Mouse (Mus musculus) hindbrain, embryonic 13.5 days (tissue): ENCODE measurements around the gene Naaa. TPM values are rescaled to one million over a fixed set of nuclear protein-coding genes. Genes with fewer than 3 reads are reported as not detected.

Source experiments
- ATAC-seq: fragments of 200-750 bp; cut with Nextera tagmentation; 2 replicates; pipeline ENCODE4 v1.8.0; 2017; ENCODE audit warnings: moderate TSS enrichment; ENCODE audit not compliant: low FRiP score
- H3K27ac ChIP-seq: fragments of 300-500 bp; sonication (generic); 2 replicates; pipeline ENCODE4 v1.5.1; 2015; ENCODE audit warnings: inconsistent platforms, mild to moderate bottlenecking, moderate library complexity
- H3K27me3 ChIP-seq: fragments of 300-500 bp; sonication (generic); 2 replicates; pipeline ENCODE4 v1.6.1; 2015; ENCODE audit warnings: mild to moderate bottlenecking, inconsistent platforms
- H3K36me3 ChIP-seq: fragments of 300-500 bp; sonication (generic); 2 replicates; pipeline ENCODE4 v1.6.1; 2015; ENCODE audit warnings: mild to moderate bottlenecking, inconsistent platforms
- H3K4me1 ChIP-seq: fragments of 300-500 bp; sonication (generic); replicated peaks from 2 replicates; pipeline ENCODE4 v1.6.1; 2015; ENCODE audit warnings: inconsistent platforms
- H3K4me2 ChIP-seq: fragments of 300-500 bp; sonication (generic); 2 replicates; pipeline ENCODE4 v1.6.1; 2015; ENCODE audit warnings: inconsistent platforms, mild to moderate bottlenecking, moderate library complexity
- H3K4me3 ChIP-seq: fragments of 300-500 bp; sonication (generic); 2 replicates; pipeline ENCODE4 v1.5.1; 2015; ENCODE audit warnings: mild to moderate bottlenecking, inconsistent platforms
- H3K9ac ChIP-seq: fragments of 300-500 bp; sonication (generic); 2 replicates; pipeline ENCODE4 v1.6.1; 2015; ENCODE audit warnings: mild to moderate bottlenecking, inconsistent platforms
- H3K9me3 ChIP-seq: fragments of 300-500 bp; sonication (generic); 2 replicates; pipeline ENCODE4 v1.6.1; 2016; ENCODE audit warnings: inconsistent platforms
- WGBS: fragments of 180-500 bp; shearing (Covaris S2); methylation state at CpG from one replicate; pipeline ENCODE4 v1.1.7; 2015; 5-methylcytosine and 5-hydroxymethylcytosine counted together
- polyA plus RNA-seq: library from polyadenylated mRNA; unstranded; fragments of >200 nt; fragmentation: Nextera tagmentation; extraction: Ambion mirVana; gene quantifications from 2 replicates; pipeline ENCODE4 v1.2.1, GENCODE M21; 2015

Gene Naaa
- polyA plus RNA-seq, 1 experiment from 2014 or later = 19.2 TPM

DNA sequence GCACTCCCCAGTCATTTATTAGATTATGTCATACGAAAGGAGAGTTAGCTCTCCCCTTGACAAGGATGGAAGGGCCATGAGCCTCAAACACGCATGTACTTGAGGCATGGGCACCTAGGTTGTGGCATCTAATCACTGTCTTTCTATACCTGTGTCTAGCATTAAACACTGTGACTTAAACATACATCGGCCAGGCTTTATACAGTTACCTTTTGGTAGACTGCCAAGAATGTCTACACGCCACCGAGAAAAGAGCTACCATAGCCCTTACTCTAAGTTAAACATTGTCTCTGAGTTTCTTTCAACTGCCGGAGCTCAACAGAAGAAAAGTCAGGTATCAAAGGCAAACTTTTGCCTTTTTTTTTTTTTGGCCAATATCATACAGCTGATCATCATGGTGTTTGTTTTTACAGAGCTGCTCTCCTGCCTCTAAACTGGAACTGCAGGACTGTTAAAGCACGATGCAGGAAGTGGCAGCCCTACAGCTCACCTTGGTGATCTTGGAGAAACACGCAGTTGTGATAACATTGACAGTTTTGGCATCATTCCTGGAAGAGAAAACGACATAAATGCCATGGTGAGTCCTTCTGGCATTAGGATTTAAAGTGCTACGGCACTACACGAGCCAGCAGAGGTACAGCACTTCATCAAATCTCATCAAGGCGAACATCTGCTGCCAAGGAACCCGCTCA is 24.3 kb upstream of the Naaa start:
- Histone ChIP-seq H3K9ac (no peak overlapping the region), H3K4me2 (no peak overlapping the region), H3K36me3 (peaks cover 79% of the 10 kb centered on the region), H3K4me3 (no peak overlapping the region), H3K9me3 (no peaks in the 10 kb centered on the region), H3K4me1 (no peaks in the 10 kb centered on the region), H3K27ac (no peak overlapping the region), H3K27me3 (no peaks in the 10 kb centered on the region)
- 95% methylated on average over 13 of the region's 13 CpGs for WGBS
- ATAC-seq = no peak

- no peak for ATAC-seq
- Histone ChIP-seq H3K9me3 (no peaks in the 10 kb centered on the region), H3K9ac (no peak overlapping the region), H3K4me3 (no peak overlapping the region), H3K27ac (no peak overlapping the region), H3K4me2 (no peak overlapping the region), H3K4me1 (no peaks in the 10 kb centered on the region), H3K36me3 (peaks cover 96% of the 10 kb centered on the region), H3K27me3 (no peaks in the 10 kb centered on the region)
- 89% methylated on average over 2 of the region's 2 CpGs for WGBS
Measured at GRCm38 (mm10) chr5:92294525-92294924, 16.6 kb upstream of the Naaa start.

DNA sequence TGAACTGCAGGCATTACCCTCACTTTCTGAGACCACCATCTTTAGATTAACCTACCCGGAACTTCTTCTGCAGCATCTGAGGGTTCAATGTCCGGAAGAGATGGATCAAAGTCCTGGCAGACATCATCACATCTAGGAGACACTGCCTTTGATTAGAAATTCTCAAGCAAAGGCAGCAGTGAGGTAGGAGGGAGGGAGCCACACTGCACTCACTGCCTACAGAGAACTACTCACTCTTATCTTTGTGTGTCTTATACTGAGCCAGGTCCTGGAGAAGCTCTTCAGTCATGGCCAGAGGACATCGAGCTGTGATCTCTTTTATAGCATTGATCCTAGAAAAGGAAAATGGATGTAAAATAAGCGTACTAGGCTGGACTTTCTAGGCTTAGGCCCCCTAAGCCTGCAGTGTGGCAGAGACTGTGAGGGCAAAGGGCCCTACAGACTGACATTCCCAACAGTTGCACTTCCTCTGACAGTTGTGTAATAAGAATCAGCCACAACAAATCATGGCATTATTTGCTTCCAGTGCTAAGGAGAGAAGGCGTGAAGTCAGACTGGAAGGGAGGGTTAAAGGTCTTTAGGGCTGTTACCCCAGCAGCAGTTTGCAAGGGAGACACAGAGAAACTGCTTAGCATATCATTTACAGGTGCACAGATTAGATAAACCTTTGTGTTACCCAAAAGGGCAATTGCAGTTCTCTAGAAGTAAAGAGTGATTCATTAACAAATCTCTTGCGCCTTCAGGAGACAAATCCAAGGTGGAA is 13.9 kb upstream of the Naaa start:
- no peaks in the 10 kb centered on the region for H3K27me3 ChIP-seq
- H3K9me3 ChIP-seq = no peaks in the 10 kb centered on the region
- WGBS = 93% methylated on average over 6 of the region's 6 CpGs
- H3K27ac ChIP-seq = no peak overlapping the region
- peaks cover 99% of the 10 kb centered on the region for H3K36me3 ChIP-seq
- H3K4me1 ChIP-seq = no peaks in the 10 kb centered on the region
- ATAC-seq = no peak
- no peak overlapping the region for H3K4me2 ChIP-seq
- H3K4me3 ChIP-seq = no peak overlapping the region
- H3K9ac ChIP-seq = no peak overlapping the region

DNA sequence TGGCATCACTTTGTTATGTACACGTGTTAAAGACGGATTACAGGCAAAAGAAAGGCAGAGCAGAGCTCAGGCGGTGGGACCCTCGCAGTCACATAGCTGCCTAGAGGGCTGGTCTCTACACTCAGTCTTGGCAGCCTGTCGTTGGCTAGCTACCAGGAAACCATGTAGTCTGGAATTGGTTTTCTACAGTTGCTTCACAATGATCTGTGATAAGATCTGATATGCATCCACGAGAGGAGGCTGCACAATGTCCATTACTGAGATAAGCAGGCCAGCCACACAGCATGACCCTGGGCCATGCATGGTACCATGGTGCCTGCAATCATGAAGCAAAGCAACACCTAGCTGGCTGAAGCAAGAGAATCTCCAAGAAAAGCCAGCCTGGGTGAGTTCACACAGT is 9.9 kb upstream of the Naaa start:
- WGBS = 91% methylated on average over 6 of the region's 6 CpGs
- Histone ChIP-seq H3K36me3 (peaks cover 84% of the 10 kb centered on the region), H3K9ac (no peak overlapping the region), H3K4me3 (no peak overlapping the region), H3K4me1 (no peaks in the 10 kb centered on the region), H3K9me3 (no peaks in the 10 kb centered on the region), H3K4me2 (no peak overlapping the region), H3K27ac (no peak overlapping the region), H3K27me3 (no peaks in the 10 kb centered on the region)
- no peak for ATAC-seq

GRCm38 (mm10) chr5:92283107-92283506 is 5.1 kb upstream of the Naaa start:
- H3K9me3 ChIP-seq = no peaks in the 10 kb centered on the region
- no peak overlapping the region for H3K4me2 ChIP-seq
- H3K4me1 ChIP-seq = peaks cover 9% of the 10 kb centered on the region
- no peak overlapping the region for H3K9ac ChIP-seq
- H3K27me3 ChIP-seq = no peaks in the 10 kb centered on the region
- WGBS = 85% methylated on average over 3 of the region's 3 CpGs
- H3K27ac ChIP-seq = no peak overlapping the region
- no peak for ATAC-seq
- H3K4me3 ChIP-seq = no peak overlapping the region
- peaks cover 39% of the 10 kb centered on the region for H3K36me3 ChIP-seq

DNA sequence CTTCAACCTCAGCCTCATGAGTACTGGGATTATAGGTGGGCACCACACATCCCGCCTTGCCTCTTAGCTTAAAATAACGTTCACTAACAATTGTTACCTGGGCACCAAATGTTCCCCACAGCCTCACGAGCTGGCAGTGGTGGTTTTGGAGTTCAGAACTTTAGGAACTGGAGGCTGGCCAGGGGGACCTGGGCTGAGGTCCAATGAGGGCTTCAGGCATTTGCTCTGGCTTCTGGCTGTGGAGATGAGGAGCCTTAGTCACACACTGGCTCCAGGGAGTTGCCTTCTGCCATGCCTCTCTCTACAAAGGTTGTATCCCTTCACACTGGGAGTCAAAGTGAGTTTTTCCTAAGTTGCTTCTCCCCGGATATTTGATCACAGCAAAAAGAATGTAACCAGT is 4.6 kb upstream of the Naaa start:
- no peak overlapping the region for H3K9ac ChIP-seq
- ATAC-seq = no peak
- no peak overlapping the region for H3K4me2 ChIP-seq
- no peaks in the 10 kb centered on the region for H3K9me3 ChIP-seq
- no peaks in the 10 kb centered on the region for H3K27me3 ChIP-seq
- no peak overlapping the region for H3K27ac ChIP-seq
- H3K4me1 ChIP-seq = peaks cover 12% of the 10 kb centered on the region
- H3K36me3 ChIP-seq = peaks cover 33% of the 10 kb centered on the region
- H3K4me3 ChIP-seq = no peak overlapping the region
- 83% methylated on average over 4 of the region's 4 CpGs for WGBS

DNA sequence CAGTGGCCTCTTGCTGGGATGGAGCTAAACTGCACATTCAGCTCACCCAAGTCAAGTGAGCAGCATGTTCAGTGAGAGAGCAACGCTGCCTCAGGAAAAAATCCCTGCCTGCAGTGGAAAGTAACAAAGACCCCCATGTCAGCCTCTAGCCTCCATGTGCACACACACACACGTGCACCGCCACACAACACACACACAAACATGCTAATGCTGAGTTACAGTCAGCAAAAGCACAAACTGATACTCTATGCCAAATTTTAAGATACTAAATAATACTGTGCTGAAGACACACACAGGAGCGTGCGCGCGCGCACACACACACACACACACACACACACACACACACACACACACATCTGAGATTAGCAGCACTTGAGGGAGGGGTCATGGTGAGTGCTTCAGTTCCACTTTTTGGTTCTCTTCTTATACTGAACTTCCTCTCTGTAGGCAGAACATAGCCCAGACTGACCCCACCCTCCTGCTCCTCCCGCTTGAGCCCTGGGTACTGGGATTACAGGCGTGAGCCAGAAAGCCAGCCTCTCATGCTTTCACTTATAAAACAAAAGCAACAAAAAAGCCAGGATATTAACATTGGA is 1.1 kb upstream of the Naaa start:
- no peaks in the 10 kb centered on the region; the same call in 1 of the 2 replicates for H3K27me3 ChIP-seq
- no peak for ATAC-seq
- H3K9me3 ChIP-seq = no peaks in the 10 kb centered on the region
- H3K4me1 ChIP-seq = peaks cover 15% of the 10 kb centered on the region
- H3K27ac ChIP-seq = no peak overlapping the region
- H3K36me3 ChIP-seq = peaks cover under 1% of the 10 kb centered on the region; the same call in 1 of the 2 replicates
- no peak overlapping the region for H3K9ac ChIP-seq
- H3K4me3 ChIP-seq = no peak overlapping the region
- WGBS = 89% methylated on average over 10 of the region's 10 CpGs
- H3K4me2 ChIP-seq = no peak overlapping the region

DNA sequence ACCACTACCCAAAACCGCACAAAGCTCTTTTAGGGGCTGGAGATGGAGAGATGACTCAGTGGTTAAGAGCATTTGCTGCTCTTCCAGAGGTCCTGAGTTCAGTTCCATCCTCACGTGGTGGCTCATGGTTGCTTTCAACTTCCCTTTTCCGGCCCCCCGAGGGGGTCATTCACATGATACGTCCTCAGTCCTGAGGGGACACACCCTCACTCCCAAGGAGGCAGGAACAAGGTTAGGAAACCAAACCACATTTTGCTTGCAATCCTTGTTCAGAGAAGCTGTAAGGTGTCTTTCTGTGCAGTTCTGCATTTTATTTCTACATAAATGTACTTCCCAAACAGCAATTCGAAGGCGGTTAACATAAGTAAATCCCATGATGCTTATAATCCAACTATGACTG is 7.5 kb downstream of the Naaa start:
- no peaks in the 10 kb centered on the region for H3K4me1 ChIP-seq
- no peak for ATAC-seq
- H3K36me3 ChIP-seq = no peaks in the 10 kb centered on the region
- no peak overlapping the region for H3K4me2 ChIP-seq
- H3K27me3 ChIP-seq = no peaks in the 10 kb centered on the region
- H3K4me3 ChIP-seq = no peak overlapping the region
- no peaks in the 10 kb centered on the region for H3K9me3 ChIP-seq
- H3K27ac ChIP-seq = no peak overlapping the region
- H3K9ac ChIP-seq = no peak overlapping the region
- WGBS = 87% methylated on average over 7 of the region's 7 CpGs

GRCm38 (mm10) chr5:92263761-92264359 is 14.1 kb downstream of the Naaa start:
- ATAC-seq = peak; percentile 94
- Histone ChIP-seq H3K9me3 (no peaks in the 10 kb centered on the region), H3K27me3 (peaks cover under 1% of the 10 kb centered on the region; the same call in 1 of the 2 replicates), H3K4me1 (peaks cover 15% of the 10 kb centered on the region), H3K9ac (no peak overlapping the region), H3K27ac (peak overlapping the region; percentile 71), H3K4me3 (no peak overlapping the region), H3K36me3 (no peaks in the 10 kb centered on the region), H3K4me2 (no peak overlapping the region)
- WGBS = 7% methylated on average over 4 of the region's 4 CpGs

- Histone ChIP-seq H3K4me2 (no peak overlapping the region), H3K27me3 (peaks cover 5% of the 10 kb centered on the region; the same call in 1 of the 2 replicates), H3K4me1 (peaks cover 15% of the 10 kb centered on the region), H3K4me3 (no peak overlapping the region), H3K9me3 (no peaks in the 10 kb centered on the region), H3K36me3 (no peaks in the 10 kb centered on the region), H3K9ac (no peak overlapping the region), H3K27ac (no peak overlapping the region)
- 93% methylated on average over 8 of the region's 8 CpGs for WGBS
- no peak for ATAC-seq
Measured at GRCm38 (mm10) chr5:92262646-92263045, 15.3 kb downstream of the Naaa start.

- ATAC-seq = no peak
- 30% methylated on average over 6 of the region's 6 CpGs for whole genome bisulfite sequencing
- no peaks in the 10 kb centered on the region for H3K36me3 ChIP-seq
Measured at GRCm38 (mm10) chr5:92256218-92256617, 21.8 kb downstream of the Naaa start, which contains the start of gene Ppef2. Gene Ppef2 (minus strand): TSS chr5:92256278.

DNA sequence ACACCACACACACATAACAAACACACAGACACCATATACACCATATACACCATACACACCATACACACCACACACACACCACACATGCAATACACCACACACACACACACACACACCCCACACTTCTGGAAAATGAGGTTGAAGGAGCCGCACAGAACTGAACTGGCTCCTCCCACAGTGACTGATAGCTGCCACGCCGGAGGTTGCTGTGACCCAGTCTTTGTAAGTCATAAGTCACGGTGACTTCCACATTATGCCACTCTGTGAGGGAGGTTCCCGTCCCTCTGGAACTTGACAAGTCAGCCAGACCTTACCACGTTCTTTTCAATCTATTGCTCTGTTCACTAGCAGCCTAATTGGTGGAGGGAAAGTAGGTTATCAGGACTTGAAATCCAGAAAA is 23.5 kb downstream of the Naaa start:
- H3K36me3 ChIP-seq = no peaks in the 10 kb centered on the region
- H3K9me3 ChIP-seq = no peaks in the 10 kb centered on the region
- H3K9ac ChIP-seq = no peak overlapping the region
- H3K27ac ChIP-seq = no peak overlapping the region
- H3K4me3 ChIP-seq = no peak overlapping the region
- ATAC-seq = no peak
- H3K4me2 ChIP-seq = no peak overlapping the region
- H3K4me1 ChIP-seq = peaks cover 12% of the 10 kb centered on the region
- peaks cover 5% of the 10 kb centered on the region; the same call in 1 of the 2 replicates for H3K27me3 ChIP-seq
- 59% methylated on average over 6 of the region's 6 CpGs for WGBS

More at GRCm38 (mm10) chr5:92256218-92256617, 21.8 kb downstream of the Naaa start, which contains the start of gene Ppef2:
- H3K4me3 ChIP-seq = no peak within 1 kb of the TSS
- H3K27ac ChIP-seq = no peak within 1 kb of the TSS
- H3K9ac ChIP-seq = no peak within 1 kb of the TSS
- peaks cover 5% of the 10 kb centered on the region; the same call in 1 of the 2 replicates for H3K27me3 ChIP-seq
- H3K9me3 ChIP-seq = no peaks in the 10 kb centered on the region
- H3K4me2 ChIP-seq = no peak within 1 kb of the TSS
- H3K4me1 ChIP-seq = peaks cover 12% of the 10 kb centered on the region
